Mouse (Mus musculus) CH12.LX (cell line): ENCODE measurements around the gene R3hcc1l. TPM values are rescaled to one million over a fixed set of nuclear protein-coding genes. Genes with fewer than 3 reads are reported as not detected.
A peak's percentile ranks its signal among the peaks of the same experiment; 100 is the strongest.

Experiments
- DNase-seq: peaks from one replicate; pipeline ENCODE4 v3.0.0-alpha.2; 2013; ENCODE audit errors: extremely low read depth
- H3K27ac ChIP-seq: 2 replicates; pipeline ENCODE4 v1.5.1; 2012; ENCODE audit warnings: low read depth, mild to moderate bottlenecking, control low read depth, moderate library complexity; ENCODE audit not compliant: insufficient read depth
- H3K27me3 ChIP-seq: replicated peaks from 2 replicates; pipeline ENCODE3; 2012; ENCODE audit warnings: inconsistent platforms
- H3K36me3 ChIP-seq, 2 experiments: replicated peaks in 1 of 2; 2 replicates each; pipeline versions ENCODE3 to v1.6.1; 2012; ENCODE audit warnings: inconsistent platforms in 1 of 2, low read length in 1 of 2, mild to moderate bottlenecking in 1 of 2, mixed read lengths in 1 of 2, moderate library complexity in 1 of 2; ENCODE audit not compliant: control insufficient read depth in 1 of 2, insufficient read depth in 1 of 2
- H3K4me1 ChIP-seq, 2 experiments: 2 replicates each; pipeline ENCODE4 v1.6.1; 2012; ENCODE audit warnings: inconsistent platforms in 1 of 2, moderate library complexity in 1 of 2; ENCODE audit not compliant: insufficient read depth in 2 of 2, control insufficient read depth in 1 of 2
- H3K4me2 ChIP-seq: 2 replicates; pipeline ENCODE4 v1.6.1; 2012; ENCODE audit warnings: low read depth, mild to moderate bottlenecking, control low read depth; ENCODE audit not compliant: poor library complexity, insufficient read depth, severe bottlenecking
- H3K4me3 ChIP-seq, 3 experiments: fragments of 150-350 bp in 1 of 3; sonication (generic) in 1 of 3; replicated peaks in 1 of 3; 2 replicates each; pipeline versions ENCODE3 to v1.5.1; 2011 to 2012; ENCODE audit warnings: low read depth in 2 of 3, low read length in 2 of 3, mild to moderate bottlenecking in 2 of 3, moderate library complexity in 2 of 3, control low read depth in 1 of 3, improper control_type of control experiment in 1 of 3, inconsistent platforms in 1 of 3, mixed read lengths in 1 of 3; ENCODE audit not compliant: poor library complexity in 1 of 3
- H3K79me2 ChIP-seq: replicated peaks from 2 replicates; pipeline ENCODE4 v1.6.1; 2012; ENCODE audit warnings: mild to moderate bottlenecking, moderate library complexity; ENCODE audit not compliant: control insufficient read depth, poor library complexity, insufficient read depth, severe bottlenecking; ENCODE audit errors: extremely low read depth
- H3K9ac ChIP-seq: 2 replicates; pipeline ENCODE4 v1.6.1; 2012; ENCODE audit warnings: low read depth, mild to moderate bottlenecking, control low read depth, moderate library complexity; ENCODE audit not compliant: insufficient read depth
- H3K9me3 ChIP-seq: replicated peaks from 2 replicates; pipeline ENCODE3; 2012; ENCODE audit warnings: low read length, inconsistent platforms, mixed read lengths
- CHD2 ChIP-seq: IDR thresholded peaks from 2 replicates; pipeline ENCODE4 v1.6.1; 2011; ENCODE audit warnings: low read length, improper control_type of control experiment
- CTCF ChIP-seq, 2 experiments: IDR thresholded peaks in 1 of 2; conservative IDR thresholded peaks in 1 of 2; 2 replicates each; pipeline ENCODE4 v1.5.1; 2011 to 2012; ENCODE audit warnings: low read depth in 2 of 2, low read length in 2 of 2, improper control_type of control experiment in 1 of 2, inconsistent platforms in 1 of 2, mild to moderate bottlenecking in 1 of 2, moderate library complexity in 1 of 2
- EP300 ChIP-seq: IDR thresholded peaks from 2 replicates; pipeline ENCODE4 v1.6.1; 2011; ENCODE audit warnings: low read length, improper control_type of control experiment
- ETS1 ChIP-seq: conservative IDR thresholded peaks from 2 replicates; pipeline ENCODE4 v1.6.1; 2012; ENCODE audit warnings: low read depth, mild to moderate bottlenecking, inconsistent platforms, low read length, improper control_type of control experiment, moderate library complexity
- JUND ChIP-seq: conservative IDR thresholded peaks from 2 replicates; pipeline ENCODE4 v1.6.1; 2011; ENCODE audit warnings: low read depth, low read length, improper control_type of control experiment
- MAFK ChIP-seq: IDR thresholded peaks from 2 replicates; pipeline ENCODE4 v1.6.1; 2011; ENCODE audit warnings: low read length, improper control_type of control experiment; ENCODE audit not compliant: insufficient replicate concordance
- MAX ChIP-seq: IDR thresholded peaks from 2 replicates; pipeline ENCODE4 v1.6.1; 2011; ENCODE audit warnings: low read length, improper control_type of control experiment
- MAZ ChIP-seq: IDR thresholded peaks from 2 replicates; pipeline ENCODE4 v1.6.1; 2012; ENCODE audit warnings: low read depth, mild to moderate bottlenecking, inconsistent platforms, low read length, improper control_type of control experiment, moderate library complexity
- MEF2A ChIP-seq: IDR thresholded peaks from 2 replicates; pipeline ENCODE4 v1.6.1; 2014; ENCODE audit warnings: low read depth, mild to moderate bottlenecking, inconsistent platforms, low read length, improper control_type of control experiment, borderline replicate concordance
- MYC ChIP-seq: IDR thresholded peaks from 2 replicates; pipeline ENCODE4 v1.6.1; 2011; ENCODE audit warnings: low read depth, mild to moderate bottlenecking, improper control_type of control experiment, low read length
- NELFE ChIP-seq: IDR thresholded peaks from 2 replicates; pipeline ENCODE4 v1.6.1; 2011; ENCODE audit warnings: low read depth, low read length, improper control_type of control experiment
- NRF1 ChIP-seq: IDR thresholded peaks from 2 replicates; pipeline ENCODE4 v1.6.1; 2014; ENCODE audit warnings: low read depth, mild to moderate bottlenecking, inconsistent platforms, low read length, improper control_type of control experiment, moderate library complexity
- POLR2A ChIP-seq: IDR thresholded peaks from 2 replicates; pipeline ENCODE4 v1.6.1; 2011; ENCODE audit warnings: low read depth, mild to moderate bottlenecking, improper control_type of control experiment, low read length
- RAD21 ChIP-seq: IDR thresholded peaks from 2 replicates; pipeline ENCODE4 v1.6.1; 2011; ENCODE audit warnings: low read depth, mild to moderate bottlenecking, low read length, improper control_type of control experiment, moderate library complexity
- RCOR1 ChIP-seq: conservative IDR thresholded peaks from 2 replicates; pipeline ENCODE4 v1.6.1; 2012; ENCODE audit warnings: low read depth, mild to moderate bottlenecking, inconsistent platforms, low read length, improper control_type of control experiment
- SMC3 ChIP-seq: IDR thresholded peaks from 2 replicates; pipeline ENCODE4 v1.6.1; 2011; ENCODE audit warnings: low read depth, low read length, improper control_type of control experiment
- UBTF ChIP-seq: IDR thresholded peaks from 2 replicates; pipeline ENCODE4 v1.6.1; 2012; ENCODE audit warnings: low read depth, mild to moderate bottlenecking, inconsistent platforms, low read length, improper control_type of control experiment, moderate library complexity
- USF1 ChIP-seq: IDR thresholded peaks from 2 replicates; pipeline ENCODE4 v1.6.1; 2014; ENCODE audit warnings: low read depth, mild to moderate bottlenecking, inconsistent platforms, low read length, improper control_type of control experiment
- USF2 ChIP-seq: conservative IDR thresholded peaks from 2 replicates; pipeline ENCODE4 v1.6.1; 2011; ENCODE audit warnings: low read depth, low read length, improper control_type of control experiment
- ZC3H11A ChIP-seq: IDR thresholded peaks from 2 replicates; pipeline ENCODE4 v1.6.1; 2012; ENCODE audit warnings: low read depth, mild to moderate bottlenecking, inconsistent platforms, low read length, improper control_type of control experiment
- ZNF384 ChIP-seq: IDR thresholded peaks from 2 replicates; pipeline ENCODE4 v1.6.1; 2012; ENCODE audit warnings: low read depth, low read length, improper control_type of control experiment, inconsistent platforms
- dilution Hi-C: fragments of 300-500 bp; cut with MboI; formaldehyde crosslinking; loops from 2 replicates; pipeline ENCODE4 v1.14.3; 2020; ENCODE audit warnings: low sequenced_read_pairs; ENCODE audit not compliant: extremely low pct_unique_long_range_greater_than_20kb, extremely low pct_ligation_motif_present
- in situ Hi-C: fragments of 300-500 bp; cut with MboI; formaldehyde crosslinking; loops from 3 replicates; pipeline ENCODE4 v1.14.3; 2019; ENCODE audit warnings: low sequenced_read_pairs, low pct_ligation_motif_present, low pct_unique_long_range_greater_than_20kb, mixed read lengths
- polyA plus RNA-seq: library from polyadenylated mRNA; unstranded; fragments of >175 nt; gene quantifications from 2 replicates; pipeline ENCODE4 v1.2.1, GENCODE M21; 2012; ENCODE audit warnings: low read depth; ENCODE audit not compliant: insufficient read length
- total RNA-seq, 2 experiments: library from RNA; depleted of rRNA; stranded (reverse); fragments of 300-350 nt in 1 of 2; fragments of >200 nt in 1 of 2; gene quantifications; 2 replicates each; pipeline ENCODE4 v1.2.3; 2012 to 2014

The R3hcc1l gene
- total and polyA plus RNA-seq, 3 experiments: 6.1 to 12.2 (median 10.7) TPM

GRCm38 (mm10) chr19:42534427-42534826 is 15.9 kb downstream of the R3hcc1l start:
- Histone ChIP-seq H3K9me3 (no peaks in the 10 kb centered on the region), H3K36me3 (peaks cover 0 to 7% of the 10 kb centered on the region in 2 experiments), H3K4me2 (no peak overlapping the region), H3K9ac (no peak overlapping the region), H3K27me3 (no peaks in the 10 kb centered on the region), H3K79me2 (peaks cover 8% of the 10 kb centered on the region), H3K4me1 (peaks cover 0 to 18% of the 10 kb centered on the region in 2 experiments; a peak in 1 of 4 replicates), H3K4me3 (no peak overlapping the region), H3K27ac (no peak overlapping the region)
- TF ChIP-seq NRF1 (no peak), RAD21 (no peak), CHD2 (no peak), ZC3H11A (no peak), EP300 (no peak), MAFK (no peak), USF1 (no peak), UBTF (no peak), JUND (no peak), RCOR1 (no peak), ZNF384 (no peak), MAX (no peak), CTCF (conservative IDR thresholded peaks at IDR 0.05 in 1 of 2, IDR thresholded peaks at IDR 0.05 in 1 of 2; ENCODE audit: low read depth in 2 of 2, low read length in 2 of 2) (no peak), POLR2A (no peak), MYC (no peak), NELFE (no peak), USF2 (no peak), MAZ (no peak), MEF2A (no peak), SMC3 (no peak)
- dilution Hi-C loops (no loop called here), in situ Hi-C loops (no loop called here)
- no peak for DNase-seq

- H3K79me2 ChIP-seq: peaks cover 14% of the 10 kb centered on the region
- dilution Hi-C loops: no loop called here
- TF ChIP-seq SMC3: peak; percentile 68
- peak in 1 of 2 experiments; percentile 62; a peak in 2 of 4 replicates for TF ChIP-seq CTCF (conservative IDR thresholded peaks at IDR 0.05 in 1 of 2, IDR thresholded peaks at IDR 0.05 in 1 of 2; ENCODE audit: low read depth in 2 of 2, low read length in 2 of 2)
- TF ChIP-seq RAD21: peak; percentile 26
- no peak for TF ChIP-seq MAX
- TF ChIP-seq ETS1: no peak
- TF ChIP-seq, all 38 proteins: peak for 3
- Histone ChIP-seq H3K27ac (no peak overlapping the region), H3K36me3 (peaks cover 0 to 5% of the 10 kb centered on the region in 2 experiments), H3K4me1 (peaks cover 0 to 25% of the 10 kb centered on the region in 2 experiments; a peak in 1 of 4 replicates), H3K27me3 (no peaks in the 10 kb centered on the region), H3K9ac (no peak overlapping the region), H3K4me3 (no peak overlapping the region), H3K4me2 (no peak overlapping the region), H3K9me3 (no peaks in the 10 kb centered on the region)
- peak; percentile 19 for DNase-seq
- in situ Hi-C loops: no loop called here
Measured at GRCm38 (mm10) chr19:42537600-42537999, 19.0 kb downstream of the R3hcc1l start.
